In the genomic region with DNA sequence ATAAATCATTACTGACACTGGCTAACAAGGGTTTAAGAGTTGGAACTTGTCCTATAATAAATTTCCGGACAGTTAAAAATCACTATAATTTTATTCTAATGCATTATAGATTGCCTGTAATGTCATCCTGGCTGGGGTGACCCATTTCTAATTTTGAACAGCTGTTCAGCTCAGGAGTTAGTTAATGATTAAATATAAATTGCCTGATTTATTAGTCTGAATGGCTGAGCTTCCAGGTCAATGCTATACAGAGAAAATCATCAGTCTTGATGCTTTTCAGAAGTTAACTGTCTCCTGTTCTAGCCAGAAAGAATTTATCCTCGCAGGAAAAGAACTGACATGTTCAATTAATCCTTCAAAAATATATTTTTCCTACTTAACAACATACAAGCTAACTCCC, we compare ENCODE assay signal across 25 mouse cellular contexts.
DNase-seq lines count a peak whose midpoint lies in the region; ATAC-seq and TF ChIP-seq lines count a peak whose summit lies in the region.
"Had no signal": no experiment of that assay in that cellular context is flagged by ENCODE, and none has a peak within 500 bp of the region (broad histone marks: within the 10 kb centered on the region; RNA-seq: fewer than 3 reads in every experiment).

No protein-coding gene starts in this region.

- TF ChIP-seq CTCF in intestine, postnatal 0 days (IDR thresholded peaks at IDR 0.05; ENCODE audit: low read depth) = no peak
- TF ChIP-seq CTCF in kidney, postnatal 0 days (IDR thresholded peaks at IDR 0.05; ENCODE audit: low read depth) = no peak

- no peak overlapping the region for H3K4me2 ChIP-seq in intestine, embryonic 15.5 days (replicated peaks)
- H3K4me2 ChIP-seq in intestine, postnatal 0 days (replicated peaks; ENCODE audit: low read depth) = no peak overlapping the region
- no peak overlapping the region for H3K4me2 ChIP-seq in kidney, embryonic 14.5 days (replicated peaks; ENCODE audit: low read depth, low read length)
- H3K4me2 ChIP-seq in kidney, postnatal 0 days (ENCODE audit: low read length) = no peak overlapping the region
- H3K4me2 ChIP-seq: embryonic facial prominence, embryonic 12.5 days; forebrain, embryonic 13.5 days had no signal

- peak; percentile 16 for DNase-seq in kidney, adult 9 months
- peak; percentile 33 for DNase-seq in kidney, postnatal 0 days (ENCODE audit: low spot score)
- no peak for DNase-seq in kidney, postnatal 10 days
- peak; percentile 22 for DNase-seq in retina, embryonic 14.5 days (ENCODE audit: low spot score)
- no peak for DNase-seq in retina, postnatal 1 day
- DNase-seq: adrenal gland, adult 8-10 months; adrenal gland, postnatal 14 days; adrenal gland, postnatal 36 days; B cell, adult 2 months; cerebellum, adult 11-12 months; cerebellum, adult 2 months; cerebellum, adult 9-10 months; cerebellum, postnatal 10 days; cerebellum, postnatal 25 days had no signal

- H3K9me3 ChIP-seq in intestine, embryonic 15.5 days = no peaks in the 10 kb centered on the region
- H3K9me3 ChIP-seq in intestine, postnatal 0 days (ENCODE audit: control insufficient read depth) = no peaks in the 10 kb centered on the region
- H3K9me3 ChIP-seq in kidney, embryonic 14.5 days (ENCODE audit: control insufficient read depth, low read length) = no peaks in the 10 kb centered on the region
- no peaks in the 10 kb centered on the region for H3K9me3 ChIP-seq in kidney, postnatal 0 days (replicated peaks; ENCODE audit: low read length)
- H3K9me3 ChIP-seq: embryonic facial prominence, embryonic 10.5 days; embryonic facial prominence, embryonic 12.5 days; forebrain, embryonic 13.5 days; G1E had no signal

- H3K4me3 ChIP-seq in intestine, embryonic 15.5 days (replicated peaks) = no peak overlapping the region
- no peak overlapping the region for H3K4me3 ChIP-seq in intestine, postnatal 0 days (ENCODE audit: low read depth, low read length)
- no peak overlapping the region for H3K4me3 ChIP-seq in kidney, embryonic 14.5 days (ENCODE audit: low read length)
- no peak overlapping the region for H3K4me3 ChIP-seq in kidney, postnatal 0 days (replicated peaks; ENCODE audit: low read depth, low read length)
- H3K4me3 ChIP-seq: embryonic facial prominence, embryonic 10.5 days; embryonic facial prominence, embryonic 12.5 days; forebrain, embryonic 13.5 days had no signal

- no peak overlapping the region for H3K9ac ChIP-seq in intestine, embryonic 15.5 days
- no peak overlapping the region for H3K9ac ChIP-seq in intestine, postnatal 0 days (ENCODE audit: low read depth, low read length)
- H3K9ac ChIP-seq in kidney, embryonic 14.5 days (ENCODE audit: low read depth, low read length) = no peak overlapping the region
- H3K9ac ChIP-seq in kidney, postnatal 0 days (ENCODE audit: low read depth, low read length) = no peak overlapping the region
- H3K9ac ChIP-seq: embryonic facial prominence, embryonic 12.5 days; forebrain, embryonic 13.5 days had no signal

- no peaks in the 10 kb centered on the region for H3K27me3 ChIP-seq in intestine, embryonic 15.5 days (replicated peaks)
- H3K27me3 ChIP-seq in intestine, postnatal 0 days (replicated peaks; ENCODE audit: control insufficient read depth, insufficient read depth, low read length) = no peaks in the 10 kb centered on the region
- no peaks in the 10 kb centered on the region for H3K27me3 ChIP-seq in kidney, embryonic 14.5 days (ENCODE audit: control insufficient read depth, insufficient read depth, low read length)
- no peaks in the 10 kb centered on the region for H3K27me3 ChIP-seq in kidney, postnatal 0 days (ENCODE audit: insufficient read depth, low read length)
- H3K27me3 ChIP-seq: CH12.LX; embryonic facial prominence, embryonic 12.5 days; forebrain, embryonic 13.5 days had no signal

- no peaks in the 10 kb centered on the region for H3K4me1 ChIP-seq in intestine, embryonic 15.5 days (replicated peaks)
- no peaks in the 10 kb centered on the region for H3K4me1 ChIP-seq in intestine, postnatal 0 days (replicated peaks; ENCODE audit: control insufficient read depth, insufficient read depth, low read length)
- no peaks in the 10 kb centered on the region for H3K4me1 ChIP-seq in kidney, embryonic 14.5 days (ENCODE audit: control insufficient read depth, insufficient read depth, low read length)
- H3K4me1 ChIP-seq in kidney, postnatal 0 days (replicated peaks; ENCODE audit: insufficient read depth, low read length) = no peaks in the 10 kb centered on the region
- H3K4me1 ChIP-seq: embryonic facial prominence, embryonic 10.5 days; embryonic facial prominence, embryonic 12.5 days; forebrain, embryonic 13.5 days had no signal

- no peaks in the 10 kb centered on the region for H3K36me3 ChIP-seq in intestine, embryonic 15.5 days
- no peaks in the 10 kb centered on the region for H3K36me3 ChIP-seq in intestine, postnatal 0 days (ENCODE audit: control insufficient read depth, insufficient read depth)
- H3K36me3 ChIP-seq in kidney, embryonic 14.5 days (ENCODE audit: control insufficient read depth, insufficient read depth, low read length) = no peaks in the 10 kb centered on the region
- H3K36me3 ChIP-seq in kidney, postnatal 0 days (ENCODE audit: insufficient read depth, low read length) = no peaks in the 10 kb centered on the region
- H3K36me3 ChIP-seq: embryonic facial prominence, embryonic 10.5 days; embryonic facial prominence, embryonic 12.5 days; G1E had no signal

- no peak overlapping the region for H3K27ac ChIP-seq in intestine, embryonic 15.5 days
- no peak overlapping the region for H3K27ac ChIP-seq in intestine, postnatal 0 days (ENCODE audit: low read depth, low read length)
- H3K27ac ChIP-seq in kidney, embryonic 14.5 days (ENCODE audit: low read depth, low read length) = no peak overlapping the region
- H3K27ac ChIP-seq in kidney, postnatal 0 days = no peak overlapping the region
- H3K27ac ChIP-seq: embryonic facial prominence, embryonic 10.5 days; embryonic facial prominence, embryonic 12.5 days; forebrain, embryonic 13.5 days had no signal

- 0 out of 2 replicates have a peak, but pooled peaks have one; percentile 34 for ATAC-seq in intestine, embryonic 15.5 days
- no peak for ATAC-seq in intestine, postnatal 0 days
- ATAC-seq in kidney, embryonic 14.5 days (ENCODE audit: low FRiP score, low TSS enrichment) = no peak
- ATAC-seq in kidney, postnatal 0 days (replicated peaks; ENCODE audit: low FRiP score, low read depth) = no peak
- ATAC-seq: activated CD4-positive, CD25-positive, alpha-beta regulatory T cell, adult 4 months; CD4-positive, CD25-positive, alpha-beta regulatory T cell, adult 4 months; forebrain, embryonic 13.5 days; Patski had no signal

- WGBS in intestine, embryonic 15.5 days = 58% methylated on average over 2 of the region's 2 CpGs
- 47% methylated on average over 2 of the region's 2 CpGs for WGBS in intestine, postnatal 0 days
- 52% methylated on average over 2 of the region's 2 CpGs for WGBS in kidney, embryonic 14.5 days
- WGBS in kidney, postnatal 0 days = 46% methylated on average over 2 of the region's 2 CpGs

Comparison
In these comparisons a context has a peak if more than half of its experiments do, and no peak if none do; other contexts are left out.
1. DNase-seq: peak in kidney, adult 9 months (single experiment), kidney, postnatal 0 days (single experiment) and retina, embryonic 14.5 days (single experiment); none in kidney, postnatal 10 days (single experiment) and retina, postnatal 1 day (single experiment).